Mouse (Mus musculus): ENCODE measurements around the gene Siglece. TPM values are rescaled to one million over a fixed set of nuclear protein-coding genes. Genes with fewer than 3 reads are reported as not detected.

The Siglece gene
- polyA plus RNA-seq, 1 experiment from 2014 or later, result 0.88 TPM

DNA sequence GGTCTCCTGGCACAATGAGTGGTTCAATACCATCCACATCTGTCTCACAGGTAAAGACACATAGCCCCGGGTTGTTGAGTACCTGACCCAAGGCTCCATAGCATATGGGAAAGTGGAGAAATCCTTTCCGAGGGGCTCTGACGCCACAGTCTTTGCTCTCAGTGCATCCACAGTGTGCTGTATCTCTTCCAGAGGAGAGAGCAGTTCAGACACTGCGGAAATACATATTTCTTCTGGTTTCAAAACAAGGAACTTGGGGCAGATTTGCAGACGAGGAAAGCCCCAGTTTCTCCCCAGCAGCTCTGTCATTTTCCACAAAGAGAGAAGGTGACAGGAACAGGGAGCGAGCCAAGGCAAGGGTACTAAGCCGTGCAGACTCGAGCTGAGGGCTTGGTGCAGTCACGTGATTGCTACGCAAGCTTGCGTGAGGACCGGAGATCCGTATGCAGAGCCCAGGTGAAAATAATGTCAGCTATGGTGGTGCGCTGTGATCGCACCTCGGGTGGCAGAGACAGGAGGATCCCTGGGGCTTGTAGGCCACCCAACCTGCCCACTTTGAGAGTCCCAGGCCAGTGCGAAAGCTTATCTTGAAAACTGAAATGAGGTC is 16.8 kb downstream of the Siglece start:
- WGBS, result 82% methylated on average over 17 of the region's 17 CpGs
- no peak overlapping the region for H3K27ac ChIP-seq (replicated peaks; ENCODE audit: low read depth, low read length)
- ATAC-seq (ENCODE audit: low read depth) (no peak), DNase-seq (ENCODE audit: low spot score) (no peak)
- no peaks in the 10 kb centered on the region for H3K4me1 ChIP-seq (ENCODE audit: control insufficient read depth, insufficient read depth, low read length)
- H3K27me3 ChIP-seq (replicated peaks; ENCODE audit: control insufficient read depth, insufficient read depth, low read length), result no peaks in the 10 kb centered on the region
- no peaks in the 10 kb centered on the region for H3K36me3 ChIP-seq (ENCODE audit: control insufficient read depth, insufficient read depth, low read length)
- no peak overlapping the region for H3K4me3 ChIP-seq (ENCODE audit: low read depth, low read length)
- H3K9me3 ChIP-seq (ENCODE audit: control insufficient read depth, low read length), result no peaks in the 10 kb centered on the region
- H3K4me2 ChIP-seq (ENCODE audit: low read depth, low read length), result no peak overlapping the region
- H3K9ac ChIP-seq (ENCODE audit: low read depth, low read length), result no peak overlapping the region

DNA sequence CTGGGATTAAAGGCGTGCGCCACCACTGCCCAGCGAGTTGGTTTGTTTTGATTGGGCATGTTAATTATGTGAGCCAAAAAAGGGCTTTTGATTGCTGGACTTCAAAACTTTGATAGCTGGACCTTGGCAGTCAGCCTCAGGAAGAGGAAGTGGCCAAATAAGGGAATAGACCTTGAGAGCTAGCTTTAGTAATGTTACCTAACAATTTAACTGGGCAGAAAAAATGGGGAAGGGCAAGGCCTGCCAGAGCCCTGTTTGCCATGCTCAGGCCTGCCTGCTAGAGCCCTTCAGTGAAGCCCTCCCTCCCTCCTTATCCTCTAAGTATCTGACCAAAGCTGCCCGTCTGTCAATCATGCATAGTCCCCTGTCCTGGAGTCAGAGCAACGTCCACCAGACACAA is 17.4 kb downstream of the Siglece start:
- no peaks in the 10 kb centered on the region for H3K36me3 ChIP-seq (ENCODE audit: control insufficient read depth, insufficient read depth, low read length)
- H3K27ac ChIP-seq (replicated peaks; ENCODE audit: low read depth, low read length), result no peak overlapping the region
- no peak overlapping the region for H3K4me2 ChIP-seq (ENCODE audit: low read depth, low read length)
- ATAC-seq (ENCODE audit: low read depth), result no peak
- no peaks in the 10 kb centered on the region for H3K4me1 ChIP-seq (ENCODE audit: control insufficient read depth, insufficient read depth, low read length)
- no peaks in the 10 kb centered on the region for H3K9me3 ChIP-seq (ENCODE audit: control insufficient read depth, low read length)
- no peak overlapping the region for H3K4me3 ChIP-seq (ENCODE audit: low read depth, low read length)
- WGBS, result 82% methylated on average over 5 of the region's 5 CpGs
- no peak overlapping the region for H3K9ac ChIP-seq (ENCODE audit: low read depth, low read length)
- H3K27me3 ChIP-seq (replicated peaks; ENCODE audit: control insufficient read depth, insufficient read depth, low read length), result no peaks in the 10 kb centered on the region
- DNase-seq (ENCODE audit: low spot score), result no peak

DNA sequence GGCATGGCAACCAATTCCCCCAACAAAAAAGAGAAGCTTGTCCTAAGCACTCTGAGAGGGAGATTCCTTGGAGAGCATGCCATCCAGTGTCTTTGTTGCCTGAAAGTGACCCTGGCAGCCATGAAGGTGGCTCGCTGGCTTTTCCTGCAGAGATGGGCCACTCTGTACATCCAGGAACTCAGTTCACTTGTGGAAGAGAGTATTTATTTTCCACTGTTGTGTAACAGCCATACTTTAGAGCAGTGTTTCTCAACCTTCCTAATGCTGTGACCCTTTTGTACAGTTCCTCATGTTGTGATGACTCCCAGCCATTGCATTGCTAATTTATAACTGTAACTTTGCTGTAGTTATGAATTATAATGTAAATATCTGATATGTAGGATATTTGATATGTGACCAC is 22.8 kb downstream of the Siglece start:
- H3K27me3 ChIP-seq (replicated peaks; ENCODE audit: control insufficient read depth, insufficient read depth, low read length), result no peaks in the 10 kb centered on the region
- H3K9me3 ChIP-seq (ENCODE audit: control insufficient read depth, low read length), result no peaks in the 10 kb centered on the region
- H3K4me3 ChIP-seq (ENCODE audit: low read depth, low read length), result no peak overlapping the region
- ATAC-seq (ENCODE audit: low read depth) (no peak), DNase-seq (ENCODE audit: low spot score) (no peak)
- H3K4me2 ChIP-seq (ENCODE audit: low read depth, low read length), result no peak overlapping the region
- whole genome bisulfite sequencing, result 85% methylated on average over 1 of the region's 1 CpGs
- H3K27ac ChIP-seq (replicated peaks; ENCODE audit: low read depth, low read length), result no peak overlapping the region
- H3K4me1 ChIP-seq (ENCODE audit: control insufficient read depth, insufficient read depth, low read length), result no peaks in the 10 kb centered on the region
- H3K36me3 ChIP-seq (ENCODE audit: control insufficient read depth, insufficient read depth, low read length), result no peaks in the 10 kb centered on the region
- H3K9ac ChIP-seq (ENCODE audit: low read depth, low read length), result no peak overlapping the region

DNA sequence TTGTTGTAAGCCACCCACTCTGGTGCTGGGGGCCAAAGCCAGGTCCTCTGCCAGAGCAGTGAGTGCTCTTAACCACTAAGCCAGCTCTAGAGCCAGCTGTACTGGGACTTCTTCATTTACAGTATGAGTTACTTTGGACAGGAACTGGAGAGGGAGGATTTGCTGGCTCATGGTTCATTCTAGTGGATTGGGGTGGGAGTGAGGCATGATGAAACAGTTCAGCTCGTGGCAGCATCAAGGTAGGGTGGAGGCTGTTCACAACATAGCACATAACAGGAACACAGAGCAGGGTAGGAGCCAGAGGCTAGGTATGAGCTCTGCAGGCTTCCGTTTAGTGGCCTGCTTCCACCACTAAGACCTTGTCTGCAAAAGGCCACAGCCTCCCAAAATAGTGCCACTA is 23.8 kb downstream of the Siglece start:
- 39% methylated on average over 2 of the region's 2 CpGs for WGBS
- Histone ChIP-seq H3K9me3 (ENCODE audit: control insufficient read depth, low read length) (no peaks in the 10 kb centered on the region), H3K4me1 (ENCODE audit: control insufficient read depth, insufficient read depth, low read length) (no peaks in the 10 kb centered on the region), H3K27me3 (replicated peaks; ENCODE audit: control insufficient read depth, insufficient read depth, low read length) (no peaks in the 10 kb centered on the region), H3K27ac (replicated peaks; ENCODE audit: low read depth, low read length) (no peak overlapping the region), H3K4me3 (ENCODE audit: low read depth, low read length) (no peak overlapping the region), H3K36me3 (ENCODE audit: control insufficient read depth, insufficient read depth, low read length) (no peaks in the 10 kb centered on the region), H3K9ac (ENCODE audit: low read depth, low read length) (no peak overlapping the region), H3K4me2 (ENCODE audit: low read depth, low read length) (no peak overlapping the region)
- no peak for ATAC-seq (ENCODE audit: low read depth)
- no peak for DNase-seq (ENCODE audit: low spot score)

GRCm38 (mm10) chr7:43634500-43634899 is 25.5 kb downstream of the Siglece start, which contains the start of gene Ceacam18:
TSS of gene Ceacam18 (plus strand) at chr7:43634707.
- no peak within 1 kb of the TSS for H3K4me2 ChIP-seq (ENCODE audit: low read depth, low read length)
- DNase-seq (ENCODE audit: low spot score) (no peak), ATAC-seq (ENCODE audit: low read depth) (no peak)
- no peaks in the 10 kb centered on the region for H3K4me1 ChIP-seq (ENCODE audit: control insufficient read depth, insufficient read depth, low read length)
- H3K36me3 ChIP-seq (ENCODE audit: control insufficient read depth, insufficient read depth, low read length), result no peaks in the 10 kb centered on the region
- no peaks in the 10 kb centered on the region for H3K27me3 ChIP-seq (replicated peaks; ENCODE audit: control insufficient read depth, insufficient read depth, low read length)
- H3K9ac ChIP-seq (ENCODE audit: low read depth, low read length), result no peak within 1 kb of the TSS
- WGBS, result 63% methylated on average over 6 of the region's 6 CpGs
- no peak within 1 kb of the TSS for H3K27ac ChIP-seq (replicated peaks; ENCODE audit: low read depth, low read length)
- H3K9me3 ChIP-seq (ENCODE audit: control insufficient read depth, low read length), result no peaks in the 10 kb centered on the region
- no peak within 1 kb of the TSS for H3K4me3 ChIP-seq (ENCODE audit: low read depth, low read length)

DNA sequence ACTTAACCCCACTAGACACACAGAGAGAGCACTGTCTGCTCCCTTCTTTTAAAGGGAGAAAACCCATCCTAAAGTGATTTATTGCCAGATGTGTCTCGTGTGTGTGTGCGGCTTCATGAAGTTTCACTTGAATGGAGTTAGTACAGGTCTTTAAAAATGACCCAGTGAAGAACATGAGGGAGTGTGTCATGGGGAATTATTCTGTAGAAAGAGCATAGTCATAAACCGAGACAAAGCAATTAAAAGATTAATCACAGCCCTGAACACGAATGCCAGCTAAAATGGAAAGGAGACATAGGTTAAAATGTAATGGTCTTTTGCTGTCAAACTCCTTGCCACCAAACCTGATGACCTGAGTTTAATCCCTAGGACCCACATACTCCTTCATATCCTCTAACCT is 26.0 kb downstream of the Siglece start:
- Histone ChIP-seq H3K4me1 (ENCODE audit: control insufficient read depth, insufficient read depth, low read length) (no peaks in the 10 kb centered on the region), H3K4me3 (ENCODE audit: low read depth, low read length) (no peak overlapping the region), H3K9ac (ENCODE audit: low read depth, low read length) (no peak overlapping the region), H3K4me2 (ENCODE audit: low read depth, low read length) (no peak overlapping the region), H3K27me3 (replicated peaks; ENCODE audit: control insufficient read depth, insufficient read depth, low read length) (no peaks in the 10 kb centered on the region), H3K27ac (replicated peaks; ENCODE audit: low read depth, low read length) (no peak overlapping the region), H3K36me3 (ENCODE audit: control insufficient read depth, insufficient read depth, low read length) (no peaks in the 10 kb centered on the region), H3K9me3 (ENCODE audit: control insufficient read depth, low read length) (no peaks in the 10 kb centered on the region)
- DNase-seq (ENCODE audit: low spot score) (no peak), ATAC-seq (ENCODE audit: low read depth) (no peak)
- 75% methylated on average over 4 of the region's 4 CpGs for WGBS

DNA sequence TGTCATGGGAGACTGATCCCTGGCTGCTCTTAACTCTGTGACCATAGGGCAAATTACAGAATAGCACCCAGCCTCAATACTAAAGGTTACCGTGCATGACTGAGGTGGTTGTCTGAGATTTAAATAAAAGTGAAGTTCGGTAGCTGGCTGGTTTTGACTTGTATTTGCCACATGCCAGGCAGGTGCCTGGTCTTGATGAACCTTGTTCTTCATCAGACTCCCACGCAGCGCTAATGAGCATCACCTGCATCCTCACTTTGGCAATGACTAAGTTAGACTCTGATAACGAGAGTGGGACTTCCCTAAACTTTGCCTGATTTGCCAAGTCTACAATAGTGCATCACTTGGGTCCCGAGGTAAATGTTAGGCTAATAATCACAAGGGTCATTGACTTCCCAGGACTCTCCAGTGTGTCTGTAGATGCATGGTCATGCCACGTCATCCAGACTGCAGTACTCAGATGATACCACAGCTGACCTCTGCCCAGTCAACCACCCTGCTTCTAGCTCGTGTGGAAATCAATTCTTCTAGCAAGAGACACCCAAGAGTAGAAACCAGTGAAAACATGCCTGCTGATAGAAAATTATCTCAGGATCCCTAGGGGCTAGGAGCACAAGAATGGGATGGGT is 34.1 kb downstream of the Siglece start:
- Histone ChIP-seq H3K27me3 (replicated peaks; ENCODE audit: control insufficient read depth, insufficient read depth, low read length) (no peaks in the 10 kb centered on the region), H3K4me3 (ENCODE audit: low read depth, low read length) (no peak overlapping the region), H3K27ac (replicated peaks; ENCODE audit: low read depth, low read length) (no peak overlapping the region), H3K9ac (ENCODE audit: low read depth, low read length) (no peak overlapping the region), H3K36me3 (ENCODE audit: control insufficient read depth, insufficient read depth, low read length) (no peaks in the 10 kb centered on the region), H3K4me1 (ENCODE audit: control insufficient read depth, insufficient read depth, low read length) (no peaks in the 10 kb centered on the region), H3K9me3 (ENCODE audit: control insufficient read depth, low read length) (no peaks in the 10 kb centered on the region), H3K4me2 (ENCODE audit: low read depth, low read length) (no peak overlapping the region)
- ATAC-seq (ENCODE audit: low read depth), result no peak
- WGBS, result 72% methylated on average over 8 of the region's 8 CpGs
- DNase-seq (ENCODE audit: low spot score), result no peak

GRCm38 (mm10) chr7:43625065-43625464 is 34.9 kb downstream of the Siglece start:
- DNase-seq (ENCODE audit: low spot score) (no peak), ATAC-seq (ENCODE audit: low read depth) (no peak)
- no peaks in the 10 kb centered on the region for H3K36me3 ChIP-seq (ENCODE audit: control insufficient read depth, insufficient read depth, low read length)
- no peak overlapping the region for H3K9ac ChIP-seq (ENCODE audit: low read depth, low read length)
- no peaks in the 10 kb centered on the region for H3K9me3 ChIP-seq (ENCODE audit: control insufficient read depth, low read length)
- WGBS, result 32% methylated on average over 3 of the region's 3 CpGs
- no peak overlapping the region for H3K27ac ChIP-seq (replicated peaks; ENCODE audit: low read depth, low read length)
- no peak overlapping the region for H3K4me2 ChIP-seq (ENCODE audit: low read depth, low read length)
- no peaks in the 10 kb centered on the region for H3K4me1 ChIP-seq (ENCODE audit: control insufficient read depth, insufficient read depth, low read length)
- no peak overlapping the region for H3K4me3 ChIP-seq (ENCODE audit: low read depth, low read length)
- no peaks in the 10 kb centered on the region for H3K27me3 ChIP-seq (replicated peaks; ENCODE audit: control insufficient read depth, insufficient read depth, low read length)

DNA sequence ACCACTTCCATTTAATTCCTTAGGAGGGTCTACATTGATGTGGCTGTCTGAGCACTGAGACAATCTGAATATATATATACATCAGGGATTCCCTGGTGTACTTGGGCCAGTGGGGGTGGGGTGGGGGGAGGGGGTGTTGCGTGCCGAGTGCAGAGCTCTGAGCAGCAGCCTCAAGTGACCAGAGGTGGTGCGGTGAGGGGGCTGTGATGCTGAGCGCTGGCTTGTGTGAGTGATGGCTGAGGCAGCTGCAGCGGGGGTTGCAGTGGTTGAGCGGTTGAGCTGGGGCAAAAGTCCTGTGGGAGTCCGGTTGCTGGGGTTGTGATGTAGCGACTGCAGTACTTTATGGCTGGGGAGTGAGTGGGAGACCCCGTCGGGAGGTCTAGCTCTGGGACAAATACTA is 36.1 kb downstream of the Siglece start:
- H3K36me3 ChIP-seq (ENCODE audit: control insufficient read depth, insufficient read depth, low read length), result no peaks in the 10 kb centered on the region
- H3K27me3 ChIP-seq (replicated peaks; ENCODE audit: control insufficient read depth, insufficient read depth, low read length), result no peaks in the 10 kb centered on the region
- ATAC-seq (ENCODE audit: low read depth), result peak; percentile 26; the same call in 1 of the 2 replicates
- peak; percentile 29 for DNase-seq (ENCODE audit: low spot score)
- no peak overlapping the region for H3K4me3 ChIP-seq (ENCODE audit: low read depth, low read length)
- no peaks in the 10 kb centered on the region for H3K9me3 ChIP-seq (ENCODE audit: control insufficient read depth, low read length)
- H3K27ac ChIP-seq (replicated peaks; ENCODE audit: low read depth, low read length), result no peak overlapping the region
- H3K4me2 ChIP-seq (ENCODE audit: low read depth, low read length), result peak overlapping the region; percentile 24; the same call in 1 of the 2 replicates
- 9% methylated on average over 10 of the region's 10 CpGs for WGBS
- no peak overlapping the region for H3K9ac ChIP-seq (ENCODE audit: low read depth, low read length)
- H3K4me1 ChIP-seq (ENCODE audit: control insufficient read depth, insufficient read depth, low read length), result no peaks in the 10 kb centered on the region
